Mouse (Mus musculus): ENCODE data around the gene Cdhr3.
A peak's percentile ranks its signal among the peaks of the same experiment; 100 is the strongest.

Cdhr3 gene

GRCm38 (mm10) chr12:33035089-33035718 is 57.5 kb downstream of the Cdhr3 start:
- no peak for DNase-seq (ENCODE audit: low spot score)

DNA sequence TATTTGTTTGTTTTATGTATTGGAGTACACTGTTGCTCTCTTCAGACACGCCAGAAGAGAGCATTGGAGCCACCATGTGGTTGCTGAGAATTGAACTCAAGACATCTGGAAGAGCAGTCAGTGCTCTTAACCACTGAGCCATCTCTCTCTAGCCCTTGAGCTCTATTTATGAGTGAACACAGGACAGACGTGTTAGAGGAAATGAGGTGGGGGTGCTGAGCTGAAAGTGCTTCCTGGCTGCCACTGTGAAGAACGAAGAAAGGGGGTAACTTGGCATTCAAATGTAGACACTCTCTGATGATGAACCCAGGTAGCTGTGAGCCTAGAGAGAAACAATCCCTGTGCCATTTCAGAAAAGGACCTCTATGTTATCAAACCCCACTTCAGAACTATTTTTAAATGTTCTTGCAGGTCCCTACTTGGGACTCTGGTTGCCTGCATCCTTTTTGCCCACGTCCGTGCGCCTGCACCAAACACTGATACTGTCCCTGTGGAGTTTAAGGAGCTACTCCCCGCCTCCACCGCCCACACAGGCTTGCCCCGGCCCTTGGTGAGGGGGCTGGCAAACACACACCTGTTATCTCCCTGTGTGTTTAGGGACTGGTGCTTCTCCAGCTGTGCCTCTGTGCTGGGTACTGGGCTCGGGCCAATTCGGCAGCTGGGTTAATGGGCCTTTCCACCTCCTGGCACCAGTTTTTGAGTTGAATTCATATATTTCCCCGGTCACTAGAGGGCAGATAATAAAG is 58.2 kb downstream of the Cdhr3 start:
- no peak for DNase-seq (ENCODE audit: low spot score)

DNA sequence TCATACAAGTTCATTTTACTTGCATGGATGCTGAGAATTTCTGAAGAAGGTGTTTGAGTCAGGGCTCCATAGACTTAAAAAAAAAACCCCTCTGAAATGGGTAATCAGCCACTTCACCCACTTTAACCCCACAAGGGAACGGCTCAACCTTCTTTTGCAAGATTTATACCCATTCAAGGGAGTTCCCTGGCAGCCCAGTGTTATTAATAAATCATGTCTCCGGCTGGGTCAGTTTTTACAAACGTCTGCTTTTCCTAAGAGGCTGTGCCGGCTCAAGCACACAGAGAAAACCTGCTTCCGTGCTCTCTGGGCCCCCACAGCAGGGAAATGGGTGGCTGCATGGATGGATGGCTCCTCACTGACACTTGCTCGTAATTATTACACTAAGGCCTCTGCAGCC is 59.5 kb downstream of the Cdhr3 start:
- no peak for DNase-seq (ENCODE audit: low spot score)

GRCm38 (mm10) chr12:33030589-33030988 is 62.1 kb downstream of the Cdhr3 start:
- no peak for DNase-seq (ENCODE audit: low spot score)

DNA sequence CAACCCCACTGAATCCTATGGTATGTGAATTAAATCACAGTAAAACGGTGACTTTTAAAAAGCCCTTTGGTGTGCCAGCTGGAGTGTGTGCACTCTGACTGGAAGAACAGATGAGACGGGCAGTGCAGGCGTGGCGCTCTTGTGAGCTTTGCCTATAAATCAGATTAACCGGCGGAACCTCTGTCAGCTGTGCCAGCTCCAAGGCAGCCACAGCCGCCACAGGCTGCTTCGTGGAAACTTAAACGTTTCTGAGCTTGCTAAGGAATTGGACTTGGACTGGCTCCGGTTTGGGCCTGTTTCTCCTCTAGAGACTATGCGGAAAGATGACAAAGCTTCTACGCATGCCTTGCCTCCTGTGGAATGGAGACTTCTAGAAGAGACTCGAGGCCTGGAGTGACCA is 62.6 kb downstream of the Cdhr3 start:
- no peak for DNase-seq (ENCODE audit: low spot score)

GRCm38 (mm10) chr12:33028708-33029107 is 64.0 kb downstream of the Cdhr3 start:
- no peak for DNase-seq (ENCODE audit: low spot score)

GRCm38 (mm10) chr12:33028109-33028691 is 64.5 kb downstream of the Cdhr3 start:
- DNase-seq (ENCODE audit: low spot score), result no peak

DNA sequence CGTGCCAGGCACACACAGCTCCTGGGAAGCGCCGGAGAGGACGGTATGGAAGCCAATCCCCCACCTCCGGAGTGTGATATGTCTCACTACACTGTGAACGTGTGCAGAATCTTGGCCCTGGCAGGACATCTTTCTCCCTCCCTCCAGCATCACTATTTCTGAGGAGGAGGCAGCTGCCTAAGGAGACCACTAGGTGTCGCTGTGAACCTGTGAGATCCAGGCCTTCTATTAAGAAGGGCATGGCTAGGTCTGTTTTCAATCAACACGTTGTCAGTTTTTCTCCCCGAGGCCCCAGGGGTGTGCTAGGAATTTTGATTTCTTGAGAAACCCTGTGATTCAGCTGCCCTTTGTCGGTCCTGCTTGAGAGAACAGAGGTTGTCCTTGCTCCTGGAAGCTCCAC is 65.6 kb downstream of the Cdhr3 start:
- peak; percentile 85 for DNase-seq (ENCODE audit: low spot score)

GRCm38 (mm10) chr12:33024524-33024923 is 68.2 kb downstream of the Cdhr3 start:
- no peak for DNase-seq (ENCODE audit: low spot score)

GRCm38 (mm10) chr12:33021751-33022150 is 70.9 kb downstream of the Cdhr3 start:
- no peak for DNase-seq (ENCODE audit: low spot score)

- no peak for DNase-seq (ENCODE audit: low spot score)
Observed at GRCm38 (mm10) chr12:33021140-33021539, 71.5 kb downstream of the Cdhr3 start.

GRCm38 (mm10) chr12:33020011-33020410 is 72.7 kb downstream of the Cdhr3 start:
- DNase-seq (ENCODE audit: low spot score), result peak; percentile 80

DNA sequence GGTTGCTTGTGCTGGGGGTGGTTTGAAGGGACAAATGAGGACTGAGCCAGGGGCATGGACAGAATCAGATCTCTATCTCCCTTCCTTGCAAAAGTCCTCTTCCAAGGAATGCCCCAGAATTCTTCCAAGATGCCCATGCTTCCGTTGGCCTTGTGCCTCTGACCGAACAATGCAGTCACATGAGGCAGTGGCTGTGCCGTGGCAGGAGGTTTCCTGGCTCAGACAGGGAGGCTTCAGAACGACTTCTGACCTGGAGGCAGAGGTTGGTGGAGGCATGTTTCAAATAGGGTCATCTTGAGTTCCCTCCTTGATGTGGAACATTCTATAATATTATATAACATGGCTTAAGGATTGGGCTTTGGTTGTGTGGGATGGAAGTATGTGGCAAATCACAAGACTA is 74.1 kb downstream of the Cdhr3 start:
- DNase-seq (ENCODE audit: low spot score), result no peak

- DNase-seq (ENCODE audit: low spot score), result no peak
Observed at GRCm38 (mm10) chr12:33016824-33017705, 75.6 kb downstream of the Cdhr3 start.

DNA sequence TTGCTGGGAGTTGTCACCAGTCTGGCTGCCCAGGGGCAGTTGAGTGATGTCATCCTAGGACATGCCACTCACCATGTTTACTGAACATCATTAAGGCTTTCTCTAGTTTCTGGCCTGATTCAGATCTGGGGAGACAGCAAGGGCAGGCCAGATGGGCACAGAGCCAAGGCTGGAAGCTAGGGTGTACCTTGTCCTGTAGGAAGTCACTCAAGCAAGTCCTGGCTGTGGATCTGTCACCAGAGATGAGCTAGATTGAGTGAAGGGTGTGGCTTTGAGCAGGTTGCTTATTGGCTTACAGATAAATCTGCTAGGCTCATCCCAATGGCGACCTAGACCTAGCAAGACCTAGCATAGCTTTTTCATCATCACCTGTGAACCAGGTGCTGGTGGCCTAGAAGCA is 77.6 kb downstream of the Cdhr3 start:
- no peak for DNase-seq (ENCODE audit: low spot score)

GRCm38 (mm10) chr12:33014050-33014796 is 78.5 kb downstream of the Cdhr3 start:
- no peak for DNase-seq (ENCODE audit: low spot score)

GRCm38 (mm10) chr12:33010026-33010425 is 82.6 kb downstream of the Cdhr3 start:
- DNase-seq (ENCODE audit: low spot score), result peak; percentile 71

DNA sequence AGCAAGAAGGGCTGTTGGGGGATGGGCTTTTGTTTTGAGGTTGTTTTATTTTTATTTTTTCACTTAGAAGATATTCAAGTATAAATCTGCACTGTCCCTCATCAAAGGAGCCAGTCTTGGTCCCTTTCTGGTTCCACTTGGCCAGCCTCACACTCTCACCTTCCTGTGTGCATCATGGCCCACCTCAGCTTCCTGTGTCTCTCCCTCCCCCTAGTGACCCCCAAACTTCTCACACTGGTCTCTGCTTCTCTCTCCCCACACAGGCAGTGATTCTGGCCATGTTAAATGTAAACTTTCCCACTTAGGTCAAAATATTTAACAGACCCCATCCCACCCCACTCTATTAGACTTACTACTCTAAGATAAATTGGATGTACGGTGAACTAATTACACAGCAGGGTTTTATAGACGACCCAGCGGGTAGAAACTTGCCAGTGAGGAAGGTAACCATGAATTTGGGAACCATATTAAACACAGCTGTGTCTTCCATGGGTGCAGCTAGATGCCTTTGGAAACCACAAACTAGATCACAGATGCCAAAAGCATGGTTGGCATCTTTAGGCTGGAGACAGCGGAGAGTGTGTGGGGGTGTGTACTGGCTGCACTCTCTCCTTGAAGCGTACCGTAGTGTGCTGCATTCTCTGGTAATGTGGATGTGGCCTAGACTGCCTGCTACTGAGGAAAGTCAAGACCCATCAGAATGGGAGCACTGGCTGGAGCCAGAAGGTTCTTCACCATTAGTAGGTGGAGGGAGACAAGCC is 83.3 kb downstream of the Cdhr3 start:
- DNase-seq (ENCODE audit: low spot score), result no peak

GRCm38 (mm10) chr12:33008305-33009110 is 84.2 kb downstream of the Cdhr3 start:
- DNase-seq (ENCODE audit: low spot score), result peak; percentile 73

DNA sequence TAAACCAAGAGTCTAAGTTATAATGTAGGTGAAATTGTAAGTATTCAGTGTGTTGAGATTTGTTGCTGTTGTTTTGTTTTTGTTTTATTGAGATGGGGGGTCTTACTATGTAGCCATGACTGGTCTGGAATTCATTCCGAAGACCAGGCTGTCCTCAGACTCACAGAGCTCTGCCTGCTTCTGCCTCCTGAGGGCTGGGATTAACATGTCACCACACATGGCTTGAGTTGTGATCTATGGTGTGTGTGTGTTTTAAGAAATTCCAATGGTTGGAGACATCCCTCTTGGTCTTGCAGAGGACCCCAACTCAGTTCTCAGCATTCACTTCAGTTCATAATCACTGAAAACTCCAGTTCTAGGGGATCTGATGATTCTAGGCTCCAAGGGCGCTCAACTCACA is 85.5 kb downstream of the Cdhr3 start:
- no peak for DNase-seq (ENCODE audit: low spot score)
